Mouse (Mus musculus) limb, embryonic 11.5 days (tissue): ENCODE data around the gene Brip1. TPM values are rescaled to one million over a fixed set of nuclear protein-coding genes. Genes with fewer than 3 reads are reported as not detected.

Experiments used
- ATAC-seq: fragments of 200-750 bp; cut with Nextera tagmentation; 2 replicates; pipeline ENCODE4 v1.8.0; 2017; ENCODE audit warnings: low read depth; ENCODE audit not compliant: insufficient number of reproducible peaks, low FRiP score, low TSS enrichment
- DNase-seq: peaks from one replicate; pipeline ENCODE4 v3.0.0-alpha.2; 2015; ENCODE audit warnings: low spot score
- H3K27ac ChIP-seq: fragments of 300-500 bp; sonication (generic); replicated peaks from 2 replicates; pipeline ENCODE4 v1.5.1; 2014; ENCODE audit warnings: low read depth, mild to moderate bottlenecking, low read length
- H3K27me3 ChIP-seq: fragments of 300-500 bp; sonication (generic); 2 replicates; pipeline ENCODE4 v1.6.1; 2014; ENCODE audit warnings: mild to moderate bottlenecking, low read length, mixed read lengths; ENCODE audit not compliant: control insufficient read depth, insufficient read depth
- H3K36me3 ChIP-seq: fragments of 300-500 bp; sonication (generic); 2 replicates; pipeline ENCODE4 v1.6.1; 2014; ENCODE audit warnings: mild to moderate bottlenecking, low read length, moderate library complexity, mixed read lengths; ENCODE audit not compliant: control insufficient read depth, insufficient read depth
- H3K4me1 ChIP-seq: fragments of 300-500 bp; sonication (generic); 2 replicates; pipeline ENCODE4 v1.6.1; 2014; ENCODE audit warnings: low read length, mixed read lengths; ENCODE audit not compliant: control insufficient read depth, insufficient read depth
- H3K4me2 ChIP-seq: fragments of 300-500 bp; sonication (generic); 2 replicates; pipeline ENCODE4 v1.6.1; 2014; ENCODE audit warnings: low read depth, mild to moderate bottlenecking, moderate library complexity; ENCODE audit not compliant: severe bottlenecking
- H3K4me3 ChIP-seq: fragments of 300-500 bp; sonication (generic); 2 replicates; pipeline ENCODE4 v1.5.1; 2014; ENCODE audit warnings: low read depth, low read length
- H3K9ac ChIP-seq: fragments of 300-500 bp; sonication (generic); 2 replicates; pipeline ENCODE4 v1.6.1; 2014; ENCODE audit warnings: mild to moderate bottlenecking, low read length
- H3K9me3 ChIP-seq: fragments of 300-500 bp; sonication (generic); 2 replicates; pipeline ENCODE4 v1.6.1; 2016; ENCODE audit warnings: low read length; ENCODE audit not compliant: control insufficient read depth
- WGBS: fragments of 180-500 bp; shearing (Covaris S2); extraction: QIAGEN DNeasy Blood & Tissue Kit; methylation state at CpG from one replicate; pipeline ENCODE4 v1.1.7; 2014; 5-methylcytosine and 5-hydroxymethylcytosine counted together
- polyA plus RNA-seq: library from polyadenylated mRNA; unstranded; fragments of >200 nt; fragmentation: Nextera tagmentation; extraction: Ambion mirVana; gene quantifications from 2 replicates; pipeline ENCODE4 v1.2.1, GENCODE M21; 2014

Gene Brip1
- polyA plus RNA-seq, 1 experiment from 2014 or later = 11.1 TPM

- Histone ChIP-seq H3K9ac (no peak overlapping the region), H3K4me3 (no peak overlapping the region), H3K4me1 (no peaks in the 10 kb centered on the region), H3K4me2 (no peak overlapping the region), H3K9me3 (no peaks in the 10 kb centered on the region; the same call in 1 of the 2 replicates), H3K27me3 (no peaks in the 10 kb centered on the region), H3K36me3 (peaks cover 2% of the 10 kb centered on the region; the same call in 1 of the 2 replicates), H3K27ac (no peak overlapping the region)
- ATAC-seq (no peak), DNase-seq (no peak)
- WGBS = 76% methylated on average over 2 of the region's 2 CpGs
Observed at GRCm38 (mm10) chr11:86099341-86099740, 101.7 kb downstream of the Brip1 start.

GRCm38 (mm10) chr11:86088815-86089214 is 112.2 kb downstream of the Brip1 start:
- no peak for ATAC-seq
- DNase-seq = no peak
- no peak overlapping the region for H3K4me3 ChIP-seq
- no peak overlapping the region for H3K27ac ChIP-seq
- no peaks in the 10 kb centered on the region for H3K27me3 ChIP-seq
- no peaks in the 10 kb centered on the region for H3K36me3 ChIP-seq
- H3K9me3 ChIP-seq = no peaks in the 10 kb centered on the region
- no peaks in the 10 kb centered on the region for H3K4me1 ChIP-seq
- no peak overlapping the region for H3K9ac ChIP-seq
- no peak overlapping the region for H3K4me2 ChIP-seq

- WGBS = 90% methylated on average over 4 of the region's 4 CpGs
- no peaks in the 10 kb centered on the region for H3K4me1 ChIP-seq
- ATAC-seq (no peak), DNase-seq (no peak)
- H3K4me3 ChIP-seq = no peak overlapping the region
- no peaks in the 10 kb centered on the region for H3K9me3 ChIP-seq
- H3K9ac ChIP-seq = no peak overlapping the region
- no peaks in the 10 kb centered on the region for H3K27me3 ChIP-seq
- H3K4me2 ChIP-seq = no peak overlapping the region
- no peaks in the 10 kb centered on the region for H3K36me3 ChIP-seq
- no peak overlapping the region for H3K27ac ChIP-seq
Observed at GRCm38 (mm10) chr11:86084522-86084921, 116.5 kb downstream of the Brip1 start.

- WGBS = 87% methylated on average over 8 of the region's 8 CpGs
- H3K27ac ChIP-seq = no peak overlapping the region
- H3K36me3 ChIP-seq = peaks cover 2% of the 10 kb centered on the region; the same call in 1 of the 2 replicates
- no peaks in the 10 kb centered on the region for H3K4me1 ChIP-seq
- ATAC-seq = no peak
- no peaks in the 10 kb centered on the region for H3K9me3 ChIP-seq
- DNase-seq = no peak
- no peak overlapping the region for H3K4me2 ChIP-seq
- no peak overlapping the region for H3K4me3 ChIP-seq
- H3K9ac ChIP-seq = no peak overlapping the region
- no peaks in the 10 kb centered on the region for H3K27me3 ChIP-seq
Observed at GRCm38 (mm10) chr11:86078025-86078424, 123.0 kb downstream of the Brip1 start.

- ATAC-seq (no peak), DNase-seq (no peak)
- Histone ChIP-seq H3K27me3 (no peaks in the 10 kb centered on the region), H3K4me1 (no peaks in the 10 kb centered on the region), H3K4me3 (no peak overlapping the region), H3K27ac (no peak overlapping the region), H3K9ac (no peak overlapping the region), H3K9me3 (no peaks in the 10 kb centered on the region), H3K4me2 (no peak overlapping the region), H3K36me3 (peaks cover 2% of the 10 kb centered on the region; the same call in 1 of the 2 replicates)
- 83% methylated on average over 7 of the region's 7 CpGs for WGBS
Observed at GRCm38 (mm10) chr11:86076966-86077365, 124.0 kb downstream of the Brip1 start.

GRCm38 (mm10) chr11:86076403-86076802 is 124.6 kb downstream of the Brip1 start:
- H3K9me3 ChIP-seq = no peaks in the 10 kb centered on the region
- no peaks in the 10 kb centered on the region for H3K4me1 ChIP-seq
- DNase-seq (no peak), ATAC-seq (no peak)
- 98% methylated on average over 5 of the region's 5 CpGs for WGBS
- no peak overlapping the region for H3K4me2 ChIP-seq
- no peak overlapping the region for H3K9ac ChIP-seq
- H3K27me3 ChIP-seq = no peaks in the 10 kb centered on the region
- peaks cover 2% of the 10 kb centered on the region; the same call in 1 of the 2 replicates for H3K36me3 ChIP-seq
- no peak overlapping the region for H3K4me3 ChIP-seq
- H3K27ac ChIP-seq = no peak overlapping the region

- Histone ChIP-seq H3K4me2 (no peak overlapping the region), H3K4me3 (no peak overlapping the region), H3K36me3 (peaks cover 2% of the 10 kb centered on the region; the same call in 1 of the 2 replicates), H3K4me1 (no peaks in the 10 kb centered on the region), H3K9ac (no peak overlapping the region), H3K9me3 (no peaks in the 10 kb centered on the region), H3K27me3 (no peaks in the 10 kb centered on the region), H3K27ac (no peak overlapping the region)
- ATAC-seq = no peak
- WGBS = 74% methylated on average over 1 of the region's 1 CpGs
- DNase-seq = no peak
Observed at GRCm38 (mm10) chr11:86075371-86075770, 125.6 kb downstream of the Brip1 start.

GRCm38 (mm10) chr11:86068651-86069050 is 132.3 kb downstream of the Brip1 start:
- no peak overlapping the region for H3K4me3 ChIP-seq
- no peak overlapping the region; the same call in 1 of the 2 replicates for H3K27ac ChIP-seq
- 64% methylated on average over 6 of the region's 6 CpGs for WGBS
- H3K9me3 ChIP-seq = no peaks in the 10 kb centered on the region
- no peak overlapping the region for H3K9ac ChIP-seq
- H3K4me2 ChIP-seq = no peak overlapping the region
- ATAC-seq (no peak), DNase-seq (no peak)
- H3K36me3 ChIP-seq = peaks cover 2% of the 10 kb centered on the region; the same call in 1 of the 2 replicates
- 0 out of 2 replicates have a peak, but pooled peaks cover 2% of the 10 kb centered on the region for H3K4me1 ChIP-seq
- no peaks in the 10 kb centered on the region for H3K27me3 ChIP-seq

- Histone ChIP-seq H3K27ac (no peak overlapping the region), H3K4me1 (0 out of 2 replicates have a peak, but pooled peaks cover 2% of the 10 kb centered on the region), H3K9ac (no peak overlapping the region), H3K36me3 (peaks cover 2% of the 10 kb centered on the region; the same call in 1 of the 2 replicates), H3K4me3 (no peak overlapping the region), H3K9me3 (no peaks in the 10 kb centered on the region), H3K4me2 (no peak overlapping the region), H3K27me3 (no peaks in the 10 kb centered on the region)
- ATAC-seq (no peak), DNase-seq (no peak)
- WGBS = 70% methylated on average over 8 of the region's 8 CpGs
Observed at GRCm38 (mm10) chr11:86067154-86067553, 133.8 kb downstream of the Brip1 start.
